ENCODE assay signal across 22 mouse cellular contexts in genomic region chr1:159470941-159471340, GRCm38 (mm10). TPM values are rescaled to one million over a fixed set of nuclear protein-coding genes. Genes with fewer than 3 reads are reported as not detected.
DNase-seq lines count a peak whose midpoint lies in the region.
"Had no signal": no experiment of that assay in that cellular context is flagged by ENCODE, and none has a peak within 500 bp of the region (broad histone marks: within the 10 kb centered on the region; RNA-seq: fewer than 3 reads in every experiment).

No protein-coding gene starts in this region.

- peak; percentile 45 for DNase-seq in 3T3-L1 (ENCODE audit: low read depth, low spot score)
- DNase-seq in 416B (ENCODE audit: low read depth) = peak; percentile 59
- DNase-seq in NIH3T3 (ENCODE audit: low read depth) = peak; percentile 62
- no peak for DNase-seq in gastrocnemius, postnatal 25 days
- DNase-seq in frontal cortex, postnatal 25 days (ENCODE audit: low spot score in 2 of 2) = no peak
- no peak for DNase-seq in adipocyte (ENCODE audit: low spot score)
- DNase-seq: adrenal gland, adult 2 months; adrenal gland, postnatal 14 days; B cell, adult 2 months; cerebellum, adult 11-12 months; cerebellum, adult 8-10 months; cerebellum, postnatal 10 days; cerebellum, postnatal 36 days; embryo, embryonic 11 days; forebrain, postnatal 0 days; gastrocnemius, postnatal 36 days; heart, adult 2 months; kidney, adult 11 months; kidney, adult 8-10 months had no signal

RNA-seq across cellular contexts. Expression of gene Tnr, which starts 52.6 kb away (rescaled TPM):
- total RNA-seq in gastrocnemius, postnatal 25 days (2021) = under 1 TPM in 1 of 2 experiments, not detected in 1; 0.19 TPM
- total RNA-seq: CH12.LX; gastrocnemius, postnatal 36 days; granulocyte monocyte progenitor cell, adult 5-6 weeks; hematopoietic stem cell, adult 5-6 weeks had no signal

Comparison
In these comparisons a context has a peak if more than half of its experiments do, and no peak if none do; other contexts are left out.
1. DNase-seq: peak in 3T3-L1 (single experiment), 416B (single experiment) and NIH3T3 (single experiment); none in gastrocnemius, postnatal 25 days (single experiment), frontal cortex, postnatal 25 days (0 of 2) and adipocyte (single experiment).